In the genomic region with DNA sequence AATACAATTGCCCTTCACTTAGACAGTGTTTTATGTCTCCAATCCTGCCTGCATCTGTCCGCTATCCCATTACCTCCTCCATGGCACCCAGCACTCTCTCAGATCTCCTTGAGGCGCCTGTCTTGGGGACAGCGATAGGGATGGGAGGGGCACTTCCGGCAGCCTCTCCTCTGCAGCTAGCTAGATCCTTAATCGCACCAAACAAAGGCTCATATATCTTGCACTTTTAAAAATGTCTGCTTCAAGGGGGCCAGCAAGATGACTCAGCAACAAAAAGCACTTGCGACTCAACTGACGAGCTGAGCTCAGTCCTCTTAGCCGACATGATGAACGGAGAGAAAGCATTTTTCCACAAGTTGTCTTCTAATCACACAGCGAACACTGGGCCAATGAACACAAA, we compare ENCODE assay signal across 8 mouse cellular contexts. TPM values are rescaled to one million over a fixed set of nuclear protein-coding genes. Genes with fewer than 3 reads are reported as not detected.
DNase-seq lines count a peak whose midpoint lies in the region; ATAC-seq lines count a peak whose summit lies in the region.

No protein-coding gene starts in this region.

- DNase-seq in forebrain, embryonic 14.5 days (ENCODE audit: low spot score) = no peak
- DNase-seq in c-Kit-positive CD71-negative TER-119-negative erythroid progenitor cells, embryonic 14.5 days (ENCODE audit: low read depth) = peak; percentile 31
- DNase-seq in kidney, postnatal 25 days = peak; percentile 26 to 59
- DNase-seq in right cerebral cortex, postnatal 4 days = no peak
- DNase-seq in urinary bladder, adult 2 months (ENCODE audit: low spot score) = no peak
- DNase-seq in spleen, adult 12 weeks (ENCODE audit: low spot score) = no peak

- ATAC-seq in forebrain, embryonic 15.5 days (replicated peaks) = no peak
- no peak for ATAC-seq in forebrain, embryonic 14.5 days
- peak; percentile 97 for ATAC-seq in megakaryocyte-erythroid progenitor cell, adult 5-6 weeks (replicated peaks; ENCODE audit: low FRiP score, low TSS enrichment, poor library complexity, severe bottlenecking)

- H3K9me3 ChIP-seq in forebrain, embryonic 15.5 days = no peaks in the 10 kb centered on the region
- H3K9me3 ChIP-seq in forebrain, embryonic 14.5 days (replicated peaks; ENCODE audit: control insufficient read depth, low read length) = no peaks in the 10 kb centered on the region

- no peak overlapping the region for H3K4me2 ChIP-seq in forebrain, embryonic 15.5 days (replicated peaks)
- no peak overlapping the region for H3K4me2 ChIP-seq in forebrain, embryonic 14.5 days (ENCODE audit: low read length)

- no peaks in the 10 kb centered on the region for H3K36me3 ChIP-seq in forebrain, embryonic 15.5 days
- no peaks in the 10 kb centered on the region for H3K36me3 ChIP-seq in forebrain, embryonic 14.5 days (ENCODE audit: control insufficient read depth, insufficient read depth, low read length)

- 0 out of 2 replicates have a peak overlapping the region, but pooled peaks have one; percentile 5 for H3K27ac ChIP-seq in forebrain, embryonic 15.5 days (replicated peaks)
- no peak overlapping the region; the same call in 1 of the 2 replicates for H3K27ac ChIP-seq in forebrain, embryonic 14.5 days (ENCODE audit: low read depth, low read length)

- WGBS in forebrain, embryonic 15.5 days = 81% methylated on average over 10 of the region's 10 CpGs
- 85% methylated on average over 10 of the region's 10 CpGs for WGBS in forebrain, embryonic 14.5 days

- H3K4me1 ChIP-seq in forebrain, embryonic 15.5 days = peaks cover 16% of the 10 kb centered on the region
- H3K4me1 ChIP-seq in forebrain, embryonic 14.5 days (ENCODE audit: control insufficient read depth, insufficient read depth, low read length) = peaks cover 10% of the 10 kb centered on the region

- no peaks in the 10 kb centered on the region for H3K27me3 ChIP-seq in forebrain, embryonic 15.5 days
- H3K27me3 ChIP-seq in forebrain, embryonic 14.5 days (replicated peaks; ENCODE audit: control insufficient read depth, insufficient read depth, low read length) = no peaks in the 10 kb centered on the region

- no peak overlapping the region for H3K4me3 ChIP-seq in forebrain, embryonic 15.5 days
- no peak overlapping the region for H3K4me3 ChIP-seq in forebrain, embryonic 14.5 days (ENCODE audit: low read depth, low read length)

- no peak overlapping the region for H3K9ac ChIP-seq in forebrain, embryonic 15.5 days (replicated peaks)
- H3K9ac ChIP-seq in forebrain, embryonic 14.5 days (ENCODE audit: low read length) = no peak overlapping the region

RNA-seq across cellular contexts. Expression of a gene that starts 55.3 kb away (rescaled TPM):
- 56.3 and 59.4 TPM in 2 replicates for polyA plus RNA-seq in forebrain, embryonic 15.5 days (2015; fragmentation: Nextera tagmentation; extraction: Ambion mirVana)
- polyA plus RNA-seq in forebrain, embryonic 14.5 days (2014; fragmentation: Nextera tagmentation; extraction: Ambion mirVana) = 30.5 and 39.0 TPM in 2 replicates
- 16.8 and 20.1 TPM in 2 replicates for total RNA-seq in megakaryocyte-erythroid progenitor cell, adult 5-6 weeks (2014; fragmentation: Nextera tagmentation)
- total RNA-seq in megakaryocyte-erythroid progenitor cell, adult 5-6 weeks (2017) = 11.1 and 15.5 TPM in 2 replicates
- 32.0 and 35.4 TPM in 2 replicates for polyA plus RNA-seq in urinary bladder, adult 2 months (2012; rRNA removed)

Comparison
In these comparisons a context has a peak if more than half of its experiments do, and no peak if none do; other contexts are left out.
1. DNase-seq: peak in c-Kit-positive CD71-negative TER-119-negative erythroid progenitor cells, embryonic 14.5 days (single experiment) and kidney, postnatal 25 days (2 of 2); none in forebrain, embryonic 14.5 days (single experiment), right cerebral cortex, postnatal 4 days (single experiment), urinary bladder, adult 2 months (single experiment) and spleen, adult 12 weeks (single experiment).